Mouse (Mus musculus): ENCODE data around the gene Aqp7.

DNA sequence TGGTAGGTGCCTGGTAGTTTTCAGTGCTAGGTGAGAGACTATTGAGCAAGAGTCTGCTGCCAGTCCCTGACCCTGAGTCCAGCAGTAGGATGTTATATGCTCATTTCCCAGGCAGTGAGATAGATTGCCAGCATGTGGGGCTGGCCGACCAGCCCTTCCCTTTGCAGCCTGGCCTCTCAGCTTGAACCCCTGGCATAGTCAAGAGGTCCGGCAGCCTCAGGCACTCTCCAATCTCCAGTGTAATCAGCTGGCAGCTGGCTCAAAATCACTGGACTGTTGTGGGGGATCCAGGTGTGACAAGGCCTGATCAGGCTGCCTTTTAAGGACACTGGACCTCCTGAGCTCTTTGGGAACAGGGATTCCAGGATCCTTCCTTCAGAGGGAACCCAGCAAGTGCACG is 15.4 kb upstream of the Aqp7 start:
- TF ChIP-seq CTCF (IDR thresholded peaks at IDR 0.05; ENCODE audit: borderline replicate concordance, control insufficient read depth, extremely low read depth, insufficient read depth, low read length, poor library complexity) (no peak), POLR2A (IDR thresholded peaks at IDR 0.05; ENCODE audit: control insufficient read depth, extremely low read depth, insufficient read depth, low read length, poor library complexity) (no peak)

Measured in thymus, adult 2 months (tissue).